Mouse (Mus musculus): ENCODE results near the gene Hsf3.

- TF ChIP-seq POLR2A (IDR thresholded peaks at IDR 0.05; ENCODE audit: extremely low read depth, insufficient read depth, low read length) (no peak), CTCF (IDR thresholded peaks at IDR 0.05; ENCODE audit: extremely low read depth, insufficient read depth, low read length) (no peak)
These were observed 117.0 kb downstream of the Hsf3 start for GRCm38 (mm10) chrX:96339108-96339507.
